In the genomic region with DNA sequence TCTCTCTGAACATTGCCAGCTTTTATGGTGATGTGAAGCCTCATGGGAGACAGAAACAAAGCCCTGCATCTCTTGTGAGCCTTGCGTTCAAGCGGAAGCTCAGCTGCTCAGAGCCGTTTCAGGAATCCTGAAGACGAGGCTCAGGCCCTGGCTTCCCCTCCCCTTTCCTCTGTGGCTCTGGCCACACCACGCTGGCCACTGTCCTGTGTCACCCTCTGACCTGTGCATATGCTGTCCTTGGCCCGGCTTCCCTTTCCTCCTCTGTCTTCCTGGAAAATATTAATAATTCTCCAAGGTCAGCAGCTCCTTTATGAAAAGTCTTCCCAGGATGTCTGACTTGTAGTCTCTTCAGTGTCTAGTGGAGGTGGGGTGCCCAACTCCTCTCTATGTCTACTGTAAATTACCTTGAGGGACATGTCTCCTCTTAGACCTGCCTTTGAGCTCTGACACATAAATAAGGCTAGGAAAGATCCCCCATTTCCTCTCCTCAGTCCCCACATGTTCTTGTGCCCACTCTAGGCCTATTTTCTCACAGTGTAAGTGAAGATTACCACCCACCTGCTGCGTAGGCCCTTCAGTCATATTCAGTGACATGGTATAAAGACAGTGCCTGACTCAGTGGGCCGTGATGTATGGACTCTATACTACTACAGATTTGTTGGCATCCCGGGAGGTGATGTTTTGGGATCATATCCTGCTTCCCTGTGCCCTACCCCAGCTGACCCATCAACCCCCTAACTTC, we compare ENCODE assay signal across 23 mouse cellular contexts. TPM values are rescaled to one million over a fixed set of nuclear protein-coding genes. Genes with fewer than 3 reads are reported as not detected.
DNase-seq lines count a peak whose midpoint lies in the region; ATAC-seq and TF ChIP-seq lines count a peak whose summit lies in the region.
"Had no signal": no experiment of that assay in that cellular context is flagged by ENCODE, and none has a peak within 500 bp of the region (broad histone marks: within the 10 kb centered on the region; RNA-seq: fewer than 3 reads in every experiment).

No protein-coding gene starts in this region.

- TF ChIP-seq CTCF in kidney, postnatal 0 days (IDR thresholded peaks at IDR 0.05; ENCODE audit: low read depth): no peak
- no peak for TF ChIP-seq CTCF in layer of hippocampus, adult 2 months (conservative IDR thresholded peaks at IDR 0.05)

- no peaks in the 10 kb centered on the region for H3K27me3 ChIP-seq in kidney, postnatal 0 days (ENCODE audit: insufficient read depth, low read length)
- no peaks in the 10 kb centered on the region for H3K27me3 ChIP-seq in kidney, embryonic 14.5 days (ENCODE audit: control insufficient read depth, insufficient read depth, low read length)
- H3K27me3 ChIP-seq in intestine, embryonic 16.5 days (replicated peaks; ENCODE audit: control insufficient read depth, insufficient read depth, low read length): no peaks in the 10 kb centered on the region
- H3K27me3 ChIP-seq: hindbrain, embryonic 15.5 days had no signal

- 0 out of 2 replicates have a peak, but pooled peaks cover 4% of the 10 kb centered on the region for H3K4me1 ChIP-seq in kidney, postnatal 0 days (replicated peaks; ENCODE audit: insufficient read depth, low read length)
- H3K4me1 ChIP-seq in kidney, embryonic 14.5 days (ENCODE audit: control insufficient read depth, insufficient read depth, low read length): 0 out of 2 replicates have a peak, but pooled peaks cover 4% of the 10 kb centered on the region
- H3K4me1 ChIP-seq in intestine, embryonic 16.5 days (ENCODE audit: control insufficient read depth, insufficient read depth, low read length): no peaks in the 10 kb centered on the region
- H3K4me1 ChIP-seq: hindbrain, embryonic 15.5 days had no signal

- no peak overlapping the region for H3K4me2 ChIP-seq in kidney, postnatal 0 days (ENCODE audit: low read length)
- H3K4me2 ChIP-seq in kidney, embryonic 14.5 days (replicated peaks; ENCODE audit: low read depth, low read length): no peak overlapping the region
- no peak overlapping the region for H3K4me2 ChIP-seq in intestine, embryonic 16.5 days (ENCODE audit: low read depth, low read length)
- H3K4me2 ChIP-seq: hindbrain, embryonic 15.5 days had no signal

- no peaks in the 10 kb centered on the region for H3K36me3 ChIP-seq in kidney, postnatal 0 days (ENCODE audit: insufficient read depth, low read length)
- no peaks in the 10 kb centered on the region for H3K36me3 ChIP-seq in kidney, embryonic 14.5 days (ENCODE audit: control insufficient read depth, insufficient read depth, low read length)
- no peaks in the 10 kb centered on the region for H3K36me3 ChIP-seq in intestine, embryonic 16.5 days (ENCODE audit: control insufficient read depth, insufficient read depth, low read length)
- H3K36me3 ChIP-seq: hindbrain, embryonic 15.5 days had no signal

- no peak overlapping the region for H3K27ac ChIP-seq in kidney, postnatal 0 days
- H3K27ac ChIP-seq in kidney, embryonic 14.5 days (ENCODE audit: low read depth, low read length): no peak overlapping the region; the same call in 1 of the 2 replicates
- no peak overlapping the region for H3K27ac ChIP-seq in intestine, embryonic 16.5 days (ENCODE audit: low read length)
- no peak overlapping the region for H3K27ac ChIP-seq in layer of hippocampus, adult 2 months
- H3K27ac ChIP-seq: heart, adult 2 months; hindbrain, embryonic 15.5 days; stomach, postnatal 0 days had no signal

- no peak overlapping the region for H3K9ac ChIP-seq in kidney, postnatal 0 days (ENCODE audit: low read depth, low read length)
- H3K9ac ChIP-seq in kidney, embryonic 14.5 days (ENCODE audit: low read depth, low read length): no peak overlapping the region
- H3K9ac ChIP-seq in intestine, embryonic 16.5 days (ENCODE audit: low read depth, low read length): no peak overlapping the region
- H3K9ac ChIP-seq: hindbrain, embryonic 15.5 days had no signal

- ATAC-seq in frontal cortex, adult (ENCODE audit: low TSS enrichment): peak; percentile 60; the same call in 1 of the 2 replicates
- no peak for ATAC-seq in kidney, postnatal 0 days (replicated peaks; ENCODE audit: low FRiP score, low read depth)
- ATAC-seq in kidney, embryonic 14.5 days (ENCODE audit: low FRiP score, low TSS enrichment): no peak
- ATAC-seq in intestine, embryonic 16.5 days: no peak
- ATAC-seq: forebrain, embryonic 14.5 days; midbrain, embryonic 16.5 days had no signal

- WGBS in kidney, postnatal 0 days: 59% methylated on average over 9 of the region's 9 CpGs
- WGBS in kidney, embryonic 14.5 days: 69% methylated on average over 9 of the region's 9 CpGs
- WGBS in intestine, embryonic 16.5 days: 65% methylated on average over 9 of the region's 9 CpGs

- H3K9me3 ChIP-seq in kidney, postnatal 0 days (replicated peaks; ENCODE audit: low read length): no peaks in the 10 kb centered on the region
- no peaks in the 10 kb centered on the region for H3K9me3 ChIP-seq in kidney, embryonic 14.5 days (ENCODE audit: control insufficient read depth, low read length)
- no peaks in the 10 kb centered on the region for H3K9me3 ChIP-seq in intestine, embryonic 16.5 days (ENCODE audit: control insufficient read depth, low read length)
- H3K9me3 ChIP-seq: hindbrain, embryonic 15.5 days had no signal

- DNase-seq in frontal cortex, postnatal 10 days (ENCODE audit: low spot score in 2 of 2): no peak
- DNase-seq in kidney, postnatal 0 days (ENCODE audit: low spot score): peak; percentile 29
- DNase-seq in brain, adult 2 months (ENCODE audit: low read depth, low spot score): peak; percentile 37
- peak; percentile 54 to 60 for DNase-seq in kidney, postnatal 36 days
- no peak for DNase-seq in layer of hippocampus, adult 2 months (ENCODE audit: low spot score in 2 of 2)
- DNase-seq: B cell, adult 2 months; cerebellum, postnatal 10 days; embryo, embryonic 11 days; heart, adult 2 months; lung, postnatal 10 days; right cerebral cortex, postnatal 14 days; thymus, postnatal 14 days had no signal

- H3K4me3 ChIP-seq in kidney, postnatal 0 days (replicated peaks; ENCODE audit: low read depth, low read length): no peak overlapping the region
- no peak overlapping the region for H3K4me3 ChIP-seq in kidney, embryonic 14.5 days (ENCODE audit: low read length)
- H3K4me3 ChIP-seq in intestine, embryonic 16.5 days (ENCODE audit: low read length): no peak overlapping the region
- H3K4me3 ChIP-seq in layer of hippocampus, adult 2 months: no peak overlapping the region
- H3K4me3 ChIP-seq: heart, adult 2 months; hindbrain, embryonic 15.5 days had no signal

RNA-seq across cellular contexts. Expression of a gene that starts 12.0 kb away (rescaled TPM):
- polyA plus RNA-seq in kidney, postnatal 0 days (2015; fragmentation: Nextera tagmentation; extraction: Ambion mirVana): 164 and 166 TPM in 2 replicates
- polyA plus RNA-seq in kidney, embryonic 14.5 days (2014; fragmentation: Nextera tagmentation; extraction: Ambion mirVana): 27.3 and 30.4 TPM in 2 replicates
- 201 and 253 TPM in 2 replicates for polyA plus RNA-seq in intestine, embryonic 16.5 days (2015; fragmentation: Nextera tagmentation; extraction: Ambion mirVana)
- 1 to 10 TPM in 1 of 2 experiments, not detected in 1; 1.2 TPM for total RNA-seq in layer of hippocampus, adult 2 months (2021)
- total RNA-seq: heart, adult 2 months had no signal

RNA-seq across cellular contexts. Expression of a gene that starts 19.1 kb away (rescaled TPM):
- polyA plus RNA-seq in kidney, postnatal 0 days (2015; fragmentation: Nextera tagmentation; extraction: Ambion mirVana): 47.2 and 50.2 TPM in 2 replicates
- 71.4 and 91.0 TPM in 2 replicates for polyA plus RNA-seq in kidney, embryonic 14.5 days (2014; fragmentation: Nextera tagmentation; extraction: Ambion mirVana)
- 61.0 and 66.3 TPM in 2 replicates for polyA plus RNA-seq in intestine, embryonic 16.5 days (2015; fragmentation: Nextera tagmentation; extraction: Ambion mirVana)
- total RNA-seq in layer of hippocampus, adult 2 months (2021): 10 to 100 TPM; 24.5 to 29.3 TPM

RNA-seq across cellular contexts. Expression of a gene that starts 23.1 kb away (rescaled TPM):
- 164 and 165 TPM in 2 replicates for polyA plus RNA-seq in kidney, postnatal 0 days (2015; fragmentation: Nextera tagmentation; extraction: Ambion mirVana)
- polyA plus RNA-seq in kidney, embryonic 14.5 days (2014; fragmentation: Nextera tagmentation; extraction: Ambion mirVana): 135 and 152 TPM in 2 replicates
- polyA plus RNA-seq in intestine, embryonic 16.5 days (2015; fragmentation: Nextera tagmentation; extraction: Ambion mirVana): 236 and 245 TPM in 2 replicates
- total RNA-seq in layer of hippocampus, adult 2 months (2021): 10 to 100 TPM; 90.2 to 95.6 TPM

RNA-seq across cellular contexts. Expression of a gene that starts 23.6 kb away (rescaled TPM):
- 0.13 and 0.34 TPM in 2 replicates for polyA plus RNA-seq in kidney, postnatal 0 days (2015; fragmentation: Nextera tagmentation; extraction: Ambion mirVana)
- 0.27 and 0.37 TPM in 2 replicates for polyA plus RNA-seq in kidney, embryonic 14.5 days (2014; fragmentation: Nextera tagmentation; extraction: Ambion mirVana)
- 0.24 and 0.28 TPM in 2 replicates for polyA plus RNA-seq in intestine, embryonic 16.5 days (2015; fragmentation: Nextera tagmentation; extraction: Ambion mirVana)
- total RNA-seq in layer of hippocampus, adult 2 months (2021): under 1 TPM in 1 of 2 experiments, not detected in 1; 0.20 TPM
- total RNA-seq: adrenal gland, postnatal 4 days; gastrocnemius, adult 8-10 months; heart, adult 2 months; heart, postnatal 25 days; layer of hippocampus, postnatal 25 days had no signal
- polyA plus RNA-seq: heart, adult 2 months; stomach, postnatal 0 days had no signal

RNA-seq across cellular contexts. Expression of a gene that starts 25.6 kb away (rescaled TPM):
- polyA plus RNA-seq in kidney, postnatal 0 days (2015; fragmentation: Nextera tagmentation; extraction: Ambion mirVana): 1.1 and 1.4 TPM in 2 replicates
- polyA plus RNA-seq in kidney, embryonic 14.5 days (2014; fragmentation: Nextera tagmentation; extraction: Ambion mirVana): 1.6 and 1.9 TPM in 2 replicates
- polyA plus RNA-seq in intestine, embryonic 16.5 days (2015; fragmentation: Nextera tagmentation; extraction: Ambion mirVana): 2.6 and 3.2 TPM in 2 replicates
- under 1 TPM in 1 of 2 experiments, not detected in 1; 0.36 TPM for total RNA-seq in layer of hippocampus, adult 2 months (2021)

Comparison
In these comparisons a context has a peak if more than half of its experiments do, and no peak if none do; other contexts are left out.
1. DNase-seq: peak in kidney, postnatal 0 days (single experiment), brain, adult 2 months (single experiment) and kidney, postnatal 36 days (2 of 2); none in frontal cortex, postnatal 10 days (0 of 2) and layer of hippocampus, adult 2 months (0 of 2).